Mouse (Mus musculus) spleen, adult 18-20 months (tissue): Measurements from ENCODE around the gene Cdhr3.
"Not testable (repeated sequence)": the region's sequence is repeated elsewhere in the genome, so short reads cannot be mapped to it uniquely, and the experiment has no call there.

ENCODE experiments used
- DNase-seq, 2 experiments: peaks; one replicate each; pipeline ENCODE4 v3.0.0; 2022; ENCODE audit warnings: mixed read lengths in 2 of 2

Gene Cdhr3

GRCm38 (mm10) chr12:33071901-33072672 lies 20.6 kb downstream of the Cdhr3 start:
- no peak for DNase-seq

DNA sequence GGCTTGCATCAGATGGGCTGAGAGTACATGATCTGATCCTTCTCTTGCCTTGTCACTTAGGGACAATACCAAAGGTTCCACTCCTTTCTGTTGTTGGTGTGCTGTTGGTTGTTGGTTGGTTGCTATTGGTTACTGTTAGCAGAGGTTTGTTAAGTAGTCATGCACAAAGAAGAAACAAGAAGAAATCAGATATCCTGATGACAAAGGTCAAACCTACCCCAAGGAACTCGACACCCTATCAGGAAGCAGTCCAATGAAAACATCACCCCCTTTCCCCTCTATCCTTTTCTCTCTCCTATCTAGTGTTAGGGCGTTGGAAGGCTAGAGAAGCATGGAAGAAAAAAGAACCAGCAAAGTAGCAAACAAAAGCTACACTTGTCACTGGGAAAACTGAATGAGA lies 23.7 kb downstream of the Cdhr3 start:
- DNase-seq, result no peak

DNA sequence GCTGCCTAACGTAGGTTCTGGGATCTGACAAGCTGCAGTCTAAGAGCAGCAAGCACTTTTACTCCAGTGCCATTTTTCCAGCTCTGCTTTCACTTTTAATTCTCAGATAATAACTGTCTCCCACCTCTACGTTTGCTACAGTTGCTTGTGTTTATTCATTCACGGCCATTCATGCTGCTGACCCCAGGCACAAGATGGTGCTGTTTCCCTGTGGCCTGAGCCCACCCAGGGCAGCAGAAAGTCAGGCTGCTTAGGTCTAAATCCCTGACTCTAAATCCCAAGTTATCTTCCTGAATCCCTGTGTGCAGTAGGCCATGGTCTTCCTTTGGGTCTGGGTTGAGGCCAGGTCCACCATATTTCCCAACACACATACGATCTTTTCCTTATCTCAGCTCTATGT lies 26.3 kb downstream of the Cdhr3 start:
- DNase-seq, result no peak

GRCm38 (mm10) chr12:33065162-33065561 lies 27.5 kb downstream of the Cdhr3 start:
- no peak for DNase-seq

DNA sequence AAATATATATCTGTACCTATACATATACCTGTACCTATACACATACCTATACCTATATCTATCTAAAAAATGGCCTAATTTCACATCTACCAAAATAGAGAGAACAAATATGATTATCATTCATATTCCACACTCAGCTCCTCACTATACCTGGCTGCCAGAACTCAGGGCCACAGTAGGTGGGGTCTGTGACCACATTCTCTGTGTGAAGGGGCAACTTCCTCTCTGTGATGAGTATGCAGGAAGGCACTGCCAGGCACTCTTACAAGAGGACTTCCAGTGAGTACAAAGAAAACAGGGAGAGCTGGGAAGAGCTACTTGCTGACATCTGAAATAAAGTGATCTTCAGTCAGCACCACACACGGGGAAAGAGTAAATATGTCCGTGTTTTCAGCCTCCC lies 28.4 kb downstream of the Cdhr3 start:
- no peak for DNase-seq

DNA sequence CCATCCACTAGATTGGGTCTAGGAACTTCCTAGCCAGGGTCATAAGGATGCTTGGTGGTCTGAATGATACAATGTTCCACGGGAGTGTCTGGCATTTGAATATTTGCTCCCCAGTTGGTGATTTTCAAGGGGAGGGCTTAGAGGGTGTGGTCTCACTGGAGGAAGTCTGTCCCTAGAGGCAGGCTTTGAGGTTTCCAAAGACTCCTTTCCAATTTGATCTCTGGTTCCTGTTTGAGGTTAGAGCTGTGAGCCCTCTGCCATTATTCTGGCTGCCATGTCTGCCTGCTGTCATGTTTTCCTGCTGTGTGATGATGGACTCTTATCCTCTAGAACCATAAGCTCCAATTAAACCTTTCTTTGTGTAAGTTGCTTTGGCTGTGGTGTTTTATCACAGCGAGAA lies 29.4 kb downstream of the Cdhr3 start:
- DNase-seq, result no peak

GRCm38 (mm10) chr12:33062379-33062778 lies 30.3 kb downstream of the Cdhr3 start:
- not testable (repeated sequence) for DNase-seq

- DNase-seq, result no peak
Measured at GRCm38 (mm10) chr12:33061651-33062050, 31.0 kb downstream of the Cdhr3 start.

GRCm38 (mm10) chr12:33057231-33058048 lies 35.2 kb downstream of the Cdhr3 start:
- peak; percentile 22 to 26 for DNase-seq

- no peak for DNase-seq
Measured at GRCm38 (mm10) chr12:33056574-33056973, 36.1 kb downstream of the Cdhr3 start.

DNA sequence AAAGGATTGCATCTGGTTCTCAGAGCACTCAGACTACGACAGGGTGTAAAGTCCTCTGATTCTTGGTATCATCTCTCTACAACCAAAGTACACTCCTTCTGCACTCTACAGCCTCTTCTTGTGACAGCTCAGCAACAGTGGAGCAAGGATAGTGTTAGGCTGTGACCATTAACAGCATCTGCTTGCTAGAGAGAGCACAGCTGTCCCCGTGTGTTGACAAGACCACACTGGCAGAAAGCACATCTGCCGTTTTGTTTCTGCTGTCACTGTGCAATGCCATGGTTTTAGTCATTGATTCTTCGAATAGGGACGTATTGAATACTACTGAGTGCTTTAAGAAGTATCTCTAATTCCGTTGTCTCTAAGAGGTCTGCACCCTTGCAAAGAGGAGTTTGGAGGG lies 36.6 kb downstream of the Cdhr3 start:
- DNase-seq, result no peak

- DNase-seq, result no peak
Measured at GRCm38 (mm10) chr12:33053746-33054145, 38.9 kb downstream of the Cdhr3 start.

GRCm38 (mm10) chr12:33053311-33053710 lies 39.4 kb downstream of the Cdhr3 start:
- no peak for DNase-seq

DNA sequence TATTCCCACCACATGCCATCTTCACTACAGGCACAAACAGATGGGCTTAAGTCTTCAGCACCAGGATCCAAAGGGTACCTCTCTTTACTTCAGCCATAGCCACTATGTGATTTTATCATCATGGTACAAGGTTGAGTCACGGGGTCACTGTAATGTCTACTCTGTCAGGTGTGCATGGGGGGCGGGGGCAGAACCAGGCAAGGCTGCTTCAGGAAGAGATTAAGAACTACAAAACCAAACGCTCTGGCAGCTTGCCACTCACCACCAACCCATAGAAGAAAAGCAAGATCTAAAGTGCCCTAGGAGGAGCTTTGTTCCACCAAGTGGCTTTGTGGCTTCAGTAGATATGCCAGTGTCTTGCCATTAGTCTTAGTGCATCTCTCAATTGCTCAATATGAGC lies 44.3 kb downstream of the Cdhr3 start:
- no peak for DNase-seq

DNA sequence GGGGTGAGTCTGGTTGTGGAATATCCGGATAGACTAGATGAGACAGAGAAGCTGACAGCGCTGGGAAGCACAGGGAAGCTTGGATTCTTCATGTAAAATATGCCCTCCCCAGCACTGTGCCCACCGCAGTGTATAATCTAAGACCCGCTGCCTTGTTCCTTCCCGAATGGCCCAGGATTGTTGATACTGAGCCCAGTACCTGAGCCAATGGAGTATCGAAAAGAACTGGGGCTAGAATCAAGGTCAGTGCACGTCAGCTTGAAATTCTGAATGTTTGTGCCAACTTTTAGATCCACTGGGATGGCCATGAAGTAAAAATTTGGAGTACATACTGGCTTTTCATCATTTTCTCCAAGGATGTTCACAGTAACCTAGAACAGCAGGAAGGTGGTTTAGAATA lies 46.2 kb downstream of the Cdhr3 start:
- DNase-seq, result no peak

GRCm38 (mm10) chr12:33045533-33046361 lies 46.9 kb downstream of the Cdhr3 start:
- DNase-seq, result no peak

DNA sequence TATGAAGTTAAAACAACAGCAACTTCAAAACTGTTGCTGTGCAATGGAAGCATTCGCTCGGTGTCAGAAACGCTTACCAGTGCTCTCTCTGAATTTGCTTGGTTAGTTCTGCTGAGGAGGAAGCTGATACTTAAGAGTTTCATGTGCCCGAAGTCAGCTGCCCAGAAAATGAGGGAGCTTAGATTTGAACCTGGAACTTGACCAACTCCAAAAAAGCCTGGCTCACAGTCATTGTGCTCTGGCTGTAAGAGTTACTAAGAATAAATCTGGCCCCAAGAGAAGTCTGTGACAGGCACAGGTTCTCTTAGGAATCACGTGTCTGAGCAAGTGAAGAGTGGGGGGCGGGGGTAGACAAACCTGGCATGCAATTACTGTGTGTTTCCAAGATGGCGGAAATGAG lies 51.2 kb downstream of the Cdhr3 start:
- DNase-seq, result no peak

- no peak for DNase-seq
Measured at GRCm38 (mm10) chr12:33040811-33041210, 51.9 kb downstream of the Cdhr3 start.

- DNase-seq, result no peak
Measured at GRCm38 (mm10) chr12:33038676-33039075, 54.0 kb downstream of the Cdhr3 start.

GRCm38 (mm10) chr12:33035719-33036521 lies 56.8 kb downstream of the Cdhr3 start:
- peak in 1 of 2 experiments; percentile 34 for DNase-seq

DNA sequence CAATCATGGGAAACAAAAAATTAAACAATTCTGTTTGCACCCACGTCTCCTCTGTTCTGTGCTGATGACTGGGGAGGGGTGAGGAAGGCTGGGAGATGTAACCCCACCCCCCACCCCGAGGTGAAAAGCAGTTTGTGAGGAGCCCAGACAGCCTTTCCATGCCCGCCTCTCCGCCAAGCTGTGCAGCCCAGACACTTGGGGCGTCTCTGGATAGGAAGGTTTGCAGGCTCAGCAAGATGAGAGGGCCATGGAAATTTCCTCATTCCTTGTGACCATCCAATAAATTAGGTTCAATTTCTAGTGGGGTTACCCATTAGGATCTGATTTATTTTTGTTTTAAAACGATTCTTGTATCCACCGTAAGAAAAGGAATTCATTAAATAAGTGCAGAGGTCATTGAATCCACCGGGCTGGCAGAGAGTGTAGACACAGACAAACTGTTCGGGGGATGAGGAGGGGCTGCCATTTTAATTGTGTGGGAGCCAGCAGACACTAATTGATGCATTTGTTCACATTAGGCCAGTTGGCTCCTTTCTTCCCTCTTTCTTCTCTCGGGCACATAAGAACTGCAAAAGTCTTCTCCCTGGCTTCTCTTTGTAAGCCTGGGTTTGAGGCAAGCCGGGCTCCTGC lies 57.5 kb downstream of the Cdhr3 start:
- DNase-seq, result no peak
